Mouse (Mus musculus) ovary, postnatal 10 days (tissue): ENCODE measurements around the gene BC030867.

Source experiments
- DNase-seq: peaks from one replicate; pipeline ENCODE4 v3.0.0; 2022; ENCODE audit warnings: low spot score

Gene BC030867

GRCm38 (mm10) chr11:102290141-102290540 lies 41.5 kb downstream of the BC030867 start:
- DNase-seq = no peak

GRCm38 (mm10) chr11:102291051-102291535 lies 42.4 kb downstream of the BC030867 start:
- no peak for DNase-seq

- no peak for DNase-seq
These were observed 45.3 kb downstream of the BC030867 start for GRCm38 (mm10) chr11:102293971-102294370.

- DNase-seq = no peak
These were observed 45.7 kb downstream of the BC030867 start for GRCm38 (mm10) chr11:102294416-102294815.

GRCm38 (mm10) chr11:102294887-102295597 lies 46.4 kb downstream of the BC030867 start:
- DNase-seq = no peak

GRCm38 (mm10) chr11:102295598-102296471 lies 47.2 kb downstream of the BC030867 start:
- peak; percentile 54 for DNase-seq

- peak; percentile 89 for DNase-seq
These were observed 48.1 kb downstream of the BC030867 start, which contains the start of gene Atxn7l3 for GRCm38 (mm10) chr11:102296491-102297472. Gene Atxn7l3 (minus strand): TSS chr11:102296631.

GRCm38 (mm10) chr11:102297577-102298556 lies 49.2 kb downstream of the BC030867 start:
- no peak for DNase-seq

- DNase-seq = no peak
These were observed 51.2 kb downstream of the BC030867 start for GRCm38 (mm10) chr11:102299839-102300238.

- DNase-seq = no peak
These were observed 55.5 kb downstream of the BC030867 start for GRCm38 (mm10) chr11:102304141-102304540.

GRCm38 (mm10) chr11:102305359-102305758 lies 56.7 kb downstream of the BC030867 start:
- DNase-seq = no peak

GRCm38 (mm10) chr11:102308104-102308503 lies 59.4 kb downstream of the BC030867 start:
- DNase-seq = no peak

- peak; percentile 94 for DNase-seq
These were observed 60.3 kb downstream of the BC030867 start for GRCm38 (mm10) chr11:102308979-102309378.

- no peak for DNase-seq
These were observed 61.3 kb downstream of the BC030867 start for GRCm38 (mm10) chr11:102309821-102310617.

GRCm38 (mm10) chr11:102310768-102311695 lies 62.4 kb downstream of the BC030867 start:
- DNase-seq = no peak

GRCm38 (mm10) chr11:102311966-102312365 lies 63.3 kb downstream of the BC030867 start:
- no peak for DNase-seq

GRCm38 (mm10) chr11:102312586-102312985 lies 63.9 kb downstream of the BC030867 start:
- DNase-seq = no peak

GRCm38 (mm10) chr11:102314321-102314720 lies 65.6 kb downstream of the BC030867 start:
- DNase-seq = no peak
